Mouse (Mus musculus) midbrain, postnatal 0 days (tissue): Measurements from ENCODE around the gene Rbbp4. TPM values are rescaled to one million over a fixed set of nuclear protein-coding genes. Genes with fewer than 3 reads are reported as not detected.

ENCODE experiments used
- ATAC-seq: fragments of 200-750 bp; cut with Nextera tagmentation; 2 replicates; pipeline ENCODE4 v1.8.0; 2017; ENCODE audit warnings: moderate number of reproducible peaks, mild to moderate bottlenecking, moderate TSS enrichment, moderate library complexity; ENCODE audit not compliant: low FRiP score
- DNase-seq: peaks from one replicate; pipeline ENCODE4 v3.0.0-alpha.2; 2015; ENCODE audit warnings: low spot score
- H3K27ac ChIP-seq: fragments of 300-500 bp; sonication (generic); 2 replicates; pipeline ENCODE4 v1.5.1; 2014; ENCODE audit warnings: low read depth, mild to moderate bottlenecking, low read length, mixed read lengths
- H3K27me3 ChIP-seq: fragments of 300-500 bp; sonication (generic); 2 replicates; pipeline ENCODE4 v1.6.1; 2014; ENCODE audit warnings: low read length, control low read depth, mixed read lengths; ENCODE audit not compliant: insufficient read depth
- H3K36me3 ChIP-seq: fragments of 300-500 bp; sonication (generic); 2 replicates; pipeline ENCODE4 v1.6.1; 2014; ENCODE audit warnings: low read length, control low read depth, mixed read lengths; ENCODE audit not compliant: insufficient read depth
- H3K4me1 ChIP-seq: fragments of 300-500 bp; sonication (generic); 2 replicates; pipeline ENCODE4 v1.6.1; 2014; ENCODE audit warnings: mild to moderate bottlenecking, control low read depth, antibody characterized with exemption, low read length, mixed read lengths; ENCODE audit not compliant: insufficient read depth
- H3K4me2 ChIP-seq: fragments of 300-500 bp; sonication (generic); 2 replicates; pipeline ENCODE4 v1.6.1; 2014; ENCODE audit warnings: low read depth, mild to moderate bottlenecking, low read length, mixed read lengths; ENCODE audit not compliant: poor library complexity, severe bottlenecking
- H3K4me3 ChIP-seq: fragments of 300-500 bp; sonication (generic); 2 replicates; pipeline ENCODE4 v1.5.1; 2014; ENCODE audit warnings: low read depth, mild to moderate bottlenecking, low read length, moderate library complexity
- H3K9ac ChIP-seq: fragments of 300-500 bp; sonication (generic); replicated peaks from 2 replicates; pipeline ENCODE4 v1.6.1; 2014; ENCODE audit warnings: mild to moderate bottlenecking, low read length, moderate library complexity, mixed read lengths; ENCODE audit not compliant: poor library complexity, severe bottlenecking
- H3K9me3 ChIP-seq: fragments of 300-500 bp; sonication (generic); 2 replicates; pipeline ENCODE4 v1.6.1; 2016; ENCODE audit warnings: low read length, control low read depth
- CTCF ChIP-seq: IDR thresholded peaks from 2 replicates; pipeline ENCODE4 v1.5.1; 2016; ENCODE audit warnings: antibody characterized with exemption, mild to moderate bottlenecking
- WGBS: fragments of 180-500 bp; shearing (Covaris S2); extraction: QIAGEN DNeasy Blood & Tissue Kit; methylation state at CpG from one replicate; pipeline ENCODE4 v1.1.7; 2014; 5-methylcytosine and 5-hydroxymethylcytosine counted together
- polyA plus RNA-seq: library from polyadenylated mRNA; unstranded; fragments of >200 nt; fragmentation: Nextera tagmentation; extraction: Ambion mirVana; gene quantifications from 2 replicates; pipeline ENCODE4 v1.2.1, GENCODE M21; 2015
- total RNA-seq: library from RNA; depleted of rRNA; stranded (reverse); fragments of >200 nt; gene quantifications from 2 replicates; pipeline ENCODE4 v1.2.3, GENCODE M21; 2014

Gene Rbbp4
- total and polyA plus RNA-seq, 2 experiments from 2014 or later, result 79.2 to 198 TPM

- no peaks in the 10 kb centered on the region for H3K36me3 ChIP-seq
- no peaks in the 10 kb centered on the region for H3K27me3 ChIP-seq
- no peak overlapping the region for H3K4me3 ChIP-seq
- ATAC-seq, result no peak
- TF ChIP-seq CTCF, result no peak
- no peaks in the 10 kb centered on the region for H3K4me1 ChIP-seq
- no peaks in the 10 kb centered on the region for H3K9me3 ChIP-seq
- H3K4me2 ChIP-seq, result no peak overlapping the region
- no peak overlapping the region for H3K9ac ChIP-seq
- WGBS, result 55% methylated on average over 10 of the region's 10 CpGs
- no peak overlapping the region for H3K27ac ChIP-seq
- DNase-seq, result no peak
Observed at GRCm38 (mm10) chr4:129299121-129299520, 36.0 kb downstream of the Rbbp4 start.

- no peak overlapping the region for H3K27ac ChIP-seq
- 87% methylated on average over 4 of the region's 4 CpGs for WGBS
Observed at GRCm38 (mm10) chr4:129297724-129298123, 37.4 kb downstream of the Rbbp4 start.

GRCm38 (mm10) chr4:129296066-129296465 is 39.1 kb downstream of the Rbbp4 start:
- DNase-seq (no peak), ATAC-seq (no peak)
- no peak overlapping the region for H3K4me2 ChIP-seq
- no peaks in the 10 kb centered on the region for H3K9me3 ChIP-seq
- H3K36me3 ChIP-seq, result no peaks in the 10 kb centered on the region
- no peak overlapping the region for H3K27ac ChIP-seq
- 92% methylated on average over 7 of the region's 7 CpGs for WGBS
- no peaks in the 10 kb centered on the region for H3K27me3 ChIP-seq
- no peak overlapping the region for H3K9ac ChIP-seq
- no peak for TF ChIP-seq CTCF
- no peaks in the 10 kb centered on the region for H3K4me1 ChIP-seq
- no peak overlapping the region for H3K4me3 ChIP-seq

More at GRCm38 (mm10) chr4:129297724-129298123, 37.4 kb downstream of the Rbbp4 start:
- DNase-seq (no peak), ATAC-seq (no peak)
- no peak for TF ChIP-seq CTCF
- no peak overlapping the region for H3K9ac ChIP-seq
- H3K4me2 ChIP-seq, result no peak overlapping the region
- H3K27me3 ChIP-seq, result no peaks in the 10 kb centered on the region
- H3K36me3 ChIP-seq, result no peaks in the 10 kb centered on the region
- H3K9me3 ChIP-seq, result no peaks in the 10 kb centered on the region
- H3K4me3 ChIP-seq, result no peak overlapping the region
- H3K4me1 ChIP-seq, result no peaks in the 10 kb centered on the region

- Histone ChIP-seq H3K36me3 (no peaks in the 10 kb centered on the region), H3K4me3 (no peak overlapping the region), H3K27me3 (no peaks in the 10 kb centered on the region), H3K4me1 (no peaks in the 10 kb centered on the region), H3K27ac (no peak overlapping the region), H3K4me2 (no peak overlapping the region), H3K9ac (no peak overlapping the region), H3K9me3 (no peaks in the 10 kb centered on the region)
- WGBS, result 80% methylated on average over 2 of the region's 2 CpGs
- TF ChIP-seq CTCF, result no peak
- ATAC-seq, result no peak
- DNase-seq, result no peak
Observed at GRCm38 (mm10) chr4:129295188-129295587, 40.0 kb downstream of the Rbbp4 start.

DNA sequence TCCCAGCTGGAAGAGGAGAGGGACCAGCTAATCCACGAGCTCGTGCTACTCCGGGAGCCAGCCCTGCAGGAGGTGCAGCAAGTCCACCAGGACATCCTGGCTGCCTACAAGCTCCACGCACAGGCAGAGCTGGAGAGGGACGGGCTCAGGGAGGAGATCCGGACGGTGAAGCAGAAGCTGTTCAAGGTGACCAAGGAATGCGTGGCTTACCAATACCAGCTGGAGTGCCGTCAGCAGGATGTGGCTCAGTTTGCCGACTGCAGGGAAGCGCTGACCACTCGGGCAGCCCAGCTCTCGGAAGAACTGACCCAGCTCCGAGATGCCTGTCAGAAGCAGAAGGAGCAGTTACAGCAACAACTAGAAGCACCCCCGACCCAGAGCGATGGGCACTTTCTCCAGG is 41.5 kb downstream of the Rbbp4 start:
- TF ChIP-seq CTCF, result no peak
- WGBS, result 32% methylated on average over 16 of the region's 16 CpGs
- H3K27ac ChIP-seq, result no peak overlapping the region

GRCm38 (mm10) chr4:129292831-129293230 is 42.3 kb downstream of the Rbbp4 start:
- no peaks in the 10 kb centered on the region for H3K27me3 ChIP-seq
- H3K4me1 ChIP-seq, result no peaks in the 10 kb centered on the region
- no peaks in the 10 kb centered on the region for H3K9me3 ChIP-seq
- no peak for ATAC-seq
- no peak for DNase-seq
- no peak for TF ChIP-seq CTCF
- no peak overlapping the region for H3K27ac ChIP-seq
- H3K9ac ChIP-seq, result no peak overlapping the region
- WGBS, result 72% methylated on average over 7 of the region's 7 CpGs
- no peak overlapping the region for H3K4me2 ChIP-seq
- H3K36me3 ChIP-seq, result no peaks in the 10 kb centered on the region
- H3K4me3 ChIP-seq, result no peak overlapping the region

More for the DNA sequence above, 41.5 kb downstream of the Rbbp4 start:
- no peak overlapping the region for H3K4me2 ChIP-seq
- no peaks in the 10 kb centered on the region for H3K4me1 ChIP-seq
- no peaks in the 10 kb centered on the region for H3K27me3 ChIP-seq
- H3K36me3 ChIP-seq, result no peaks in the 10 kb centered on the region
- H3K4me3 ChIP-seq, result no peak overlapping the region
- H3K9ac ChIP-seq, result no peak overlapping the region
- ATAC-seq, result no peak
- no peaks in the 10 kb centered on the region for H3K9me3 ChIP-seq
- no peak for DNase-seq
